Mouse (Mus musculus) stomach, postnatal 0 days (tissue): ENCODE measurements around the gene Sult2b1. TPM values are rescaled to one million over a fixed set of nuclear protein-coding genes. Genes with fewer than 3 reads are reported as not detected.

Source experiments
- ATAC-seq: fragments of 200-750 bp; cut with Nextera tagmentation; 2 replicates; pipeline ENCODE4 v1.8.0; 2017; ENCODE audit not compliant: low FRiP score, low TSS enrichment
- DNase-seq: peaks from one replicate; pipeline ENCODE4 v3.0.0-alpha.2; 2016; ENCODE audit warnings: low spot score
- H3K27ac ChIP-seq: fragments of 300-500 bp; sonication (generic); replicated peaks from 2 replicates; pipeline ENCODE4 v1.5.1; 2014; ENCODE audit warnings: mild to moderate bottlenecking, control low read depth
- H3K27me3 ChIP-seq: fragments of 300-500 bp; sonication (generic); 2 replicates; pipeline ENCODE4 v1.6.1; 2014; ENCODE audit warnings: low read length; ENCODE audit not compliant: control insufficient read depth, insufficient read depth
- H3K36me3 ChIP-seq: fragments of 300-500 bp; sonication (generic); 2 replicates; pipeline ENCODE4 v1.6.1; 2014; ENCODE audit warnings: low read length, mixed read lengths; ENCODE audit not compliant: control insufficient read depth, insufficient read depth
- H3K4me1 ChIP-seq: fragments of 300-500 bp; sonication (generic); replicated peaks from 2 replicates; pipeline ENCODE4 v1.6.1; 2014; ENCODE audit warnings: antibody characterized with exemption; ENCODE audit not compliant: control insufficient read depth, insufficient read depth
- H3K4me2 ChIP-seq: fragments of 300-500 bp; sonication (generic); replicated peaks from 2 replicates; pipeline ENCODE4 v1.6.1; 2014; ENCODE audit warnings: low read depth, mild to moderate bottlenecking, control low read depth, moderate library complexity
- H3K4me3 ChIP-seq: fragments of 300-500 bp; sonication (generic); 2 replicates; pipeline ENCODE4 v1.5.1; 2014; ENCODE audit warnings: low read depth, low read length, control low read depth
- H3K9ac ChIP-seq: fragments of 300-500 bp; sonication (generic); 2 replicates; pipeline ENCODE4 v1.6.1; 2014; ENCODE audit warnings: mild to moderate bottlenecking, low read length, control low read depth, mixed read lengths
- H3K9me3 ChIP-seq: fragments of 300-500 bp; sonication (generic); 2 replicates; pipeline ENCODE4 v1.6.1; 2016; ENCODE audit warnings: low read length; ENCODE audit not compliant: control insufficient read depth
- CTCF ChIP-seq: IDR thresholded peaks from 2 replicates; pipeline ENCODE4 v1.5.1; 2016; ENCODE audit warnings: antibody characterized with exemption, low read depth, mild to moderate bottlenecking, moderate library complexity
- EP300 ChIP-seq: optimal IDR thresholded peaks from 2 replicates; pipeline ENCODE3; 2016; ENCODE audit warnings: antibody characterized with exemption
- WGBS: fragments of 180-500 bp; shearing (Covaris S2); extraction: QIAGEN DNeasy Blood & Tissue Kit; methylation state at CpG from one replicate; pipeline ENCODE4 v1.1.7; 2014; 5-methylcytosine and 5-hydroxymethylcytosine counted together
- polyA plus RNA-seq: library from polyadenylated mRNA; unstranded; fragments of >200 nt; fragmentation: Nextera tagmentation; extraction: Ambion mirVana; gene quantifications from 2 replicates; pipeline ENCODE4 v1.2.1, GENCODE M21; 2015

Gene Sult2b1
- polyA plus RNA-seq, 1 experiment from 2014 or later: 87.1 TPM

DNA sequence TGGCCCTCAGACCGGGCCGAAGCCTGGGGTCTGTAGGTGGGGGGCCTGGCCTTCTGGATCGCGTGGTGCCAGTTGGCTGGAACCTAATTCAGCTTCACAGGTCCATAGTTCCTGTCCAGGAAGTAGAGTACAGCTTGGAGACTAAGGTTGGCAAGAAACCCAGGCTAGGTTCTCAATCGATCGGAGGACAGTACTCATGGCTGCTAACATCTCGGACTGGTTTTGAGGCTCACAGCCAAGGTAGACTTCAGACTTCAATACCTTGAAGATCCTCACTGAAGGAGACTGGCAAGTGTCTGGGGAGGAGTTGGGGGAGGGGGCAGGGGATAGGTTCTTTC is 63.3 kb downstream of the Sult2b1 start:
- Histone ChIP-seq H3K27ac (peak overlapping the region; percentile 78), H3K9me3 (no peaks in the 10 kb centered on the region), H3K36me3 (peaks cover 22% of the 10 kb centered on the region), H3K27me3 (no peaks in the 10 kb centered on the region), H3K4me1 (peaks cover 6% of the 10 kb centered on the region; the same call in 1 of the 2 replicates), H3K9ac (peak overlapping the region; percentile 59), H3K4me3 (peak overlapping the region; percentile 27), H3K4me2 (peak overlapping the region; percentile 35)
- WGBS: 48% methylated on average over 7 of the region's 7 CpGs
- TF ChIP-seq EP300 (no peak), CTCF (no peak)
- ATAC-seq: no peak
- DNase-seq: no peak

DNA sequence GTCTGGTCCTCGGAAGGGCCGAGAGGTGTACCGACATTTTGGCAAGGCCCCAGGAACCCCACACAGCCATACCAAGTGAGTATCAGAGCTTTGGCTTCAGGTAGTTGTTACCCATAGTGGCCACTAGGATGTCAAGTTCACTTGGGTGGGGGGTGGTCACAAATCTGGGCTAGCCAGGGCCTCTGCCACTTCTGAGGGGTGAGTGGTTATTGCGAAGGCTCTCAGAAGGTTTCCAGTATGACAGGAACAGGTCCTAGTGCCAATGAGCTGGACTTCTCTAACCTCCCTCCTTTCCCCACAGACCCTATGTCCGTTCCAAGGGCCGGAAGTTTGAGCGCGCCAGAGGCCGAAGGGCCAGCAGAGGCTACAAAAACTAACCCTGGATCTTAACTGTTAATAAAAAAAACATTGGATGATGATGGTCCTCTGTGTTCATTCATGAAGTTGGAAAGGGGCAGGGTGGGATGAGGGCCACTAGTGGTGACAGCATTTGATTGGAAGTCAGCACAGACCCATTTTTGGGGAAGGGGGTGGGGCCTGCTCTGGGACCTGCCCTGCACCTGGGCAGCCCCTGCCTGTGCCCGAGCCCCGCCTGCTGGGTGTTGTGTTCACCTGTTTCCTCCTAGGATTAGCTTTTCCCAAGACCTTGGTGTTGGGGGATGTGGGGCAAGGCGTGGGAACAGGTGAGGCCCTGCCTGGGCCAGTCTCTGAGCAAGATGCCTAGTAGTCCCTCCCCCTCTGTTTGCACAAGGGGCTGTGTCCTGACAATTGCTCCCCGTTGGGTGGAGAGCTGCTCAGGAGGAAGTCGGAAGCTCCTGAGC is 63.8 kb downstream of the Sult2b1 start, which contains the start of gene Fam83e:
Gene Fam83e (plus strand): TSS at position 800 of the 821 bp plus-strand sequence.
- Histone ChIP-seq H3K4me2 (peak within 1 kb of the TSS; percentile 86), H3K9ac (peak within 1 kb of the TSS; percentile 59), H3K36me3 (peaks cover 22% of the 10 kb centered on the region), H3K27ac (peak within 1 kb of the TSS; percentile 78), H3K27me3 (no peaks in the 10 kb centered on the region), H3K4me3 (peak within 1 kb of the TSS; percentile 27), H3K4me1 (peaks cover 11% of the 10 kb centered on the region; the same call in 1 of the 2 replicates), H3K9me3 (no peaks in the 10 kb centered on the region)
- peak; percentile 83 for ATAC-seq
- DNase-seq: peak; percentile 91
- 54% methylated on average over 13 of the region's 14 CpGs for WGBS
- TF ChIP-seq EP300: no peak
- TF ChIP-seq CTCF: peak; percentile 52

DNA sequence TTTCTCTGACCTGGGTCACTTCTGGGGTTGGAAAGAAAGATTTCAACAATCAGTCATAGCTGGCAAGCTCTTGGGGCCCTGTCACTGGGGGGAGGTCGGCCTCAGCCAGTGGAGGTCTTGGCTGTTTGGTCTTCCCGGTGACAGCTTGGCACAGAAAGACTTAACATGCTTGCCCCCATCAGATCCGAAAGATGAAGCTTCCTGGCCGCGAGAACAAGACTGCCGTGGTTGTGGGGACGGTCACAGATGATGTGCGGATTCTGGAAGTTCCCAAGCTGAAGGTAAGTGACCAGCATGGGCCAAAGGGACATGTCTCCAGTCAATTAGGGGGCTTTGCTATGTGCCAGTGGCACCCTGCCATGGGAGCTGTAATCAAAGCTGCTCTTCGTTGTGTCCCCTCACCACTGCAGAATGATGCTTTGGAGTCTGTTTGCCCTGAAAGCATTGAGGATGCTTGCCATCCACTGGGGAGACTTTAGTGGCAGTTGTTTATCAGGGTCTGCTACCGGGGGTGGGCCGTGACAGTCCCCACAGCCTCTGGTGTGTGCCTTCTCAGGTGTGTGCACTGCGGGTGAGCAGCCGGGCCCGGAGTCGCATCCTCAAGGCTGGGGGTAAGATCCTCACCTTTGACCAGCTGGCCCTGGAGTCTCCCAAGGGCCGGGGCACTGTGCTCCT is 64.6 kb downstream of the Sult2b1 start:
- H3K9ac ChIP-seq: no peak overlapping the region

DNA sequence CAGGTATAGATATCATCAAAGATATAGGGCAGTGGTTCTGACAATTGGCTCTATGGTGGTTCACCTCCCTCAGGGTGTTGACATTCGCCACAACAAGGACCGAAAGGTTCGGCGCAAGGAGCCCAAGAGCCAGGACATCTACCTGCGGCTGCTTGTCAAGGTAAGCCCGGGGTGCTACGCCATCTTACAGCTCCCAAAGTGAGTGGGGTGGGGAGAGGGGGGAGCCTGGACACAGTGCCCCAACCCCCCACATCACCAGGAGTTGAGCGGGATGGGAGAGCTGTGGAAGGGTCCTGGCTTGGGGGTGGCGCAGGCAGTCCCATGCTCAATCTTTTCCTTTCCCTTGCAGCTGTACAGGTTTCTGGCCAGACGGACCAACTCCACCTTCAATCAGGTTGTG is 65.3 kb downstream of the Sult2b1 start:
- peak; percentile 16 for DNase-seq
- peak overlapping the region; percentile 79 for H3K4me3 ChIP-seq

More for the DNA sequence above, 64.6 kb downstream of the Sult2b1 start:
- peak overlapping the region; percentile 86 for H3K4me2 ChIP-seq
- DNase-seq: no peak
- TF ChIP-seq CTCF: no peak
- TF ChIP-seq EP300: no peak
- peak overlapping the region; percentile 24; the same call in 1 of the 2 replicates for H3K27ac ChIP-seq
- 0 out of 2 replicates have a peak overlapping the region, but pooled peaks have one; percentile 79 for H3K4me3 ChIP-seq
- ATAC-seq: no peak
- no peaks in the 10 kb centered on the region for H3K9me3 ChIP-seq
- no peaks in the 10 kb centered on the region for H3K27me3 ChIP-seq
- H3K4me1 ChIP-seq: peaks cover 13% of the 10 kb centered on the region; the same call in 1 of the 2 replicates
- 84% methylated on average over 15 of the region's 16 CpGs for WGBS
- H3K36me3 ChIP-seq: peaks cover 22% of the 10 kb centered on the region

DNA sequence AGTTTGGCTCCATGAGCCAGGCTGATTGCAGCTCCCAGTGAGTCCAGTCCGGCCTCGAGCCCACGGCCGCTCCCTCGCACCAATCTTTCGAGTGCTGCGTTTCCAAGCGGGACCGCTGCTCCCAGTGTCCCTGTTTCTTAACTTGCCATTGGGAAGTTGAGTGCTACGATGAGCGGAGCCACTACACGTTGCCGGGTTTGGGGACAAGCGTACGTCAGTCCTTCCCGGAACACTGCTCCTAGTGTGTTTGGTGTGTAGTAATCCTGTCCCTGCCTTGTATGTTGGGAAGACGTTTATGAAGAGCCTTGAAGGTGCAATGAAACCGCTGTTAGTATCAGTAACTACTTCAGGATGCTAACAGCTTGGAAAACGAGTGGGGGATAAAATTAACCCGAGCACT is 66.1 kb downstream of the Sult2b1 start:
- TF ChIP-seq CTCF (no peak), EP300 (no peak)
- Histone ChIP-seq H3K27me3 (no peaks in the 10 kb centered on the region), H3K9me3 (no peaks in the 10 kb centered on the region), H3K4me3 (peak overlapping the region; percentile 79), H3K9ac (peak overlapping the region; percentile 89), H3K36me3 (peaks cover 16% of the 10 kb centered on the region), H3K27ac (peak overlapping the region; percentile 95), H3K4me1 (peaks cover 13% of the 10 kb centered on the region; the same call in 1 of the 2 replicates), H3K4me2 (peak overlapping the region; percentile 86)
- DNase-seq (no peak), ATAC-seq (no peak)
- under 1% methylated on average over 20 of the region's 20 CpGs for WGBS

More for the DNA sequence above, 65.3 kb downstream of the Sult2b1 start:
- Histone ChIP-seq H3K4me2 (peak overlapping the region; percentile 86), H3K4me1 (peaks cover 13% of the 10 kb centered on the region; the same call in 1 of the 2 replicates), H3K9ac (peak overlapping the region; percentile 89), H3K27ac (peak overlapping the region; percentile 95; the same call in 1 of the 2 replicates), H3K36me3 (peaks cover 19% of the 10 kb centered on the region), H3K27me3 (no peaks in the 10 kb centered on the region), H3K9me3 (no peaks in the 10 kb centered on the region)
- 68% methylated on average over 10 of the region's 10 CpGs for WGBS
- TF ChIP-seq EP300: no peak
- no peak for TF ChIP-seq CTCF
- ATAC-seq: no peak
